Mouse (Mus musculus) brain, embryonic 14.5 days (tissue): ENCODE results near the gene Fam219a. TPM values are rescaled to one million over a fixed set of nuclear protein-coding genes. Genes with fewer than 3 reads are reported as not detected.

Source experiments
- DNase-seq: peaks from one replicate; pipeline ENCODE4 v3.0.0-alpha.2; 2011; ENCODE audit warnings: low read depth
- CTCF ChIP-seq: fragments of 200-500 bp; IDR thresholded peaks from 2 replicates; pipeline ENCODE4 v1.5.1; 2012; ENCODE audit warnings: inconsistent platforms, mild to moderate bottlenecking, moderate library complexity, borderline replicate concordance; ENCODE audit not compliant: insufficient read depth, insufficient read length; ENCODE audit errors: extremely low read depth
- POLR2A ChIP-seq: fragments of 200-500 bp; IDR thresholded peaks from 2 replicates; pipeline ENCODE4 v1.6.1; 2012; ENCODE audit warnings: mild to moderate bottlenecking, inconsistent platforms, borderline replicate concordance; ENCODE audit not compliant: poor library complexity, insufficient read depth, insufficient read length, severe bottlenecking; ENCODE audit errors: extremely low read depth
- polyA plus RNA-seq: library from polyadenylated mRNA; depleted of rRNA; stranded (reverse); fragments of >200 nt; gene quantifications from 2 replicates; pipeline ENCODE4 v1.2.3, GENCODE M21; 2012

Gene Fam219a
- polyA plus RNA-seq, 1 experiment = 97.8 TPM

- peak; percentile 42 for DNase-seq
- no peak for TF ChIP-seq CTCF
- no peak for TF ChIP-seq POLR2A
These were observed 6.6 kb upstream of the Fam219a start for GRCm38 (mm10) chr4:41575914-41576313.

- TF ChIP-seq CTCF (no peak), POLR2A (no peak)
These were observed 4.2 kb upstream of the Fam219a start for GRCm38 (mm10) chr4:41573492-41573891.

DNA sequence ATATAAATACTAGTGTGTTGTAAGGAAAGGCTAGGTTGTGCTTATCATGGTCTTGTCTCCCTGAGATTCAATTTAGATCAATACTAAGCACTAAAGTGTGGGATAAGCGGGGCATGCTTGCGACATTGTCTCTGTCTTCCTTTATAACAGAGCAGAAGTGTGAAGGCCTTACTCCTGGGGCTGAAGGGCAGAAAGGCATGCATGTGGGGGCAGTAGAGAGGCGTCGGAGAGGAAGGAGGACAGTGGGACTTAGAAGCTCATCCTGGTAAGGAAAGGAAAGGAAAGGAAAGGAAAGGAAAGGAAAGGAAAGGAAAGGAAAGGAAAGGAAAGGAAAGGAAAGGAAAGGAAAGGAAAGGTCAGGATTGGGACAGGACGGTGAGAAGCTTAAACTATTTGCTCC, 2.2 kb upstream of the Fam219a start:
- DNase-seq = peak; percentile 50
- TF ChIP-seq POLR2A = no peak
- TF ChIP-seq CTCF = peak; percentile 50; the same call in 1 of the 2 replicates

More at GRCm38 (mm10) chr4:41573492-41573891, 4.2 kb upstream of the Fam219a start:
- DNase-seq = peak; percentile 69

DNA sequence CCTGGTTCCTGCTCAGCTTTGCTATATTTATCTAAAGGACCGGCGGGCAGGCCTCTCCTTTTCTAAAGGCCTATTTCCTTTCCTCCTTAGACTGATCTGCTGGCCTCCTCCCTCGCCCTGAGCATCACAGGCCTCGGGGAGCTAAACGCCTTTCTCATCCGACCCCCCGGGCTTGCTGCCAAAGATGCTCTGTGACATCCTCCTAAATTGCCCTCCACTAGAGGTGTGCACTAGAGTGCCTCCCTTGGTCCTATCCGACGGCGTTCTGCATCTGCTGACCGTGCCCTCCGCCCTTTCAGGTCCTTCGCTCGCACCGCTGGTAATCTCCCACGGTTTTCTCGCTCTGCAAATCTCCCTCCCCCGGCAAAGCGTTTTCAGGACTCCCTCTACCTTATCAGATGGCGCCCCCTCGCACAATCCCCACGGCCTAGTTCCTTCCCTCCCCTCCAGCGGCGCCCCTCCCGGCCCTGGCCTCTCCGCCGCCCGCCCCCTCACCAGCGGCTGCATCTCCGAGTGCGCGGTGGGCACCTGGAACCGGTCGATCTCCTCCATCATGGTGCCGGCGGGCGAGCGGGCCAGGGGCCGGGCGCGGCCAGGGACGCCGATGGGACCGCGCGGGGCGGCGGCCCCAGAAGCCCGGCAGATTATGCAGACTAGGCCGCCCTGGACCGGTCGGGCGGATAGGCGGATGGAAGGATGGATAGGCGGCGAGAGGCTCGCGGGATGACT, 492 bp downstream of the Fam219a start:
- peak; percentile 77 for DNase-seq
- TF ChIP-seq POLR2A = no peak
- TF ChIP-seq CTCF = no peak

- DNase-seq = peak; percentile 69
- TF ChIP-seq POLR2A (no peak), CTCF (no peak)
These were observed 1.1 kb downstream of the Fam219a start for GRCm38 (mm10) chr4:41568239-41568638.

DNA sequence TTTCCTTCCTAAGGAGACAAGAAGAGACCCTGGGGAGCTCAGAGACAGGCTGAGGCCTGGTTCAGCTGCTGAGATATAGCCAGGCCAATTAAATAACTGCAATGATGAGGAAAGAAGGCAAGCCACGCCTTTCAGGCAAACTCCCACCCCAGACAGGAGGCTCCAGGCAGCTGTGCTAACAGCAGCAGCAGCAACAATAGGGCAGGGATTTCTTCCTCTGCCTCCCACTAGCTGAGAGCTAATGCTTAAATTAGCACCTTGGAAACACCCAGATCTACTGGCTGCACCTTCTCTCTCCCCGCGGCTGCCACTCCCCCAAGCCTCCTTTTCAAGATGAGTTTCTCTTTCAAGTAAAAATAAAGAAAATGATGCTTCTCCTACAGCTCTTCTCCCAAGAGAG, 3.2 kb downstream of the Fam219a start:
- DNase-seq = no peak
- TF ChIP-seq POLR2A (no peak), CTCF (no peak)

- TF ChIP-seq CTCF = no peak
- no peak for TF ChIP-seq POLR2A
- DNase-seq = no peak
These were observed 6.0 kb downstream of the Fam219a start for GRCm38 (mm10) chr4:41563297-41563696.

GRCm38 (mm10) chr4:41557092-41557491, 12.2 kb downstream of the Fam219a start:
- TF ChIP-seq CTCF = no peak
- no peak for TF ChIP-seq POLR2A
- no peak for DNase-seq

- DNase-seq = no peak
- TF ChIP-seq POLR2A (no peak), CTCF (no peak)
These were observed 12.9 kb downstream of the Fam219a start for GRCm38 (mm10) chr4:41556311-41556953.

- no peak for DNase-seq
- TF ChIP-seq CTCF (no peak), POLR2A (no peak)
These were observed 14.2 kb downstream of the Fam219a start for GRCm38 (mm10) chr4:41554994-41555663.

GRCm38 (mm10) chr4:41553116-41553515, 16.2 kb downstream of the Fam219a start:
- DNase-seq = no peak
- TF ChIP-seq POLR2A = no peak
- TF ChIP-seq CTCF = no peak
